Mouse (Mus musculus): ENCODE measurements around the gene Cux1. TPM values are rescaled to one million over a fixed set of nuclear protein-coding genes. Genes with fewer than 3 reads are reported as not detected.

The Cux1 gene
- polyA plus RNA-seq, 1 experiment = 284 TPM

DNA sequence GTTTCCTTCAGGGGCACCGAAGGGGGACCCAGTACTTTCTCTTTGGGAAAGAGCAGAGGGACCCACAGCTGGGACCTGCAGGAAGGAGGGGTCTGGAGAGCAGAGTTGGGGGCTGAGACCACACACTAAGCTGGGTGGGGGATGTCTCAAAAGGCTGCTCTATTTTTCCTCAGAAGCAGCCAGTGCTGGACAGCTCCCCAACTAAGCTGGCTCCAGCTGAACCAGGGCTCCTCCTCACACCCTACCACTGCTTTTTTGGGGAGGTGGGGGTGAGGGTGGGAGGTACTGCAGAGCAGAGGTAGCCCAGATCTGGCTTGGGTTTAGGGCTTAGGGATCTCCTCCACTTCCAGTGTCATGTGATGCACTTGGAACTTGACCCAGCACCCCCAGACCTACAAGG, 326.9 kb downstream of the Cux1 start:
- no peak overlapping the region for H3K27ac ChIP-seq (ENCODE audit: insufficient read depth, low read depth, low read length)
- TF ChIP-seq POLR2A (IDR thresholded peaks at IDR 0.05; ENCODE audit: insufficient read depth, low read depth, low read length) (no peak), CTCF (IDR thresholded peaks at IDR 0.05; ENCODE audit: insufficient read depth, low read depth, low read length) (no peak)
- H3K4me3 ChIP-seq (ENCODE audit: insufficient read depth, low read depth, low read length) = no peak overlapping the region
- peaks cover 29% of the 10 kb centered on the region for H3K4me1 ChIP-seq (ENCODE audit: control insufficient read depth, insufficient read depth, low read length)
- 68% methylated on average over 1 of the region's 1 CpGs for WGBS

DNA sequence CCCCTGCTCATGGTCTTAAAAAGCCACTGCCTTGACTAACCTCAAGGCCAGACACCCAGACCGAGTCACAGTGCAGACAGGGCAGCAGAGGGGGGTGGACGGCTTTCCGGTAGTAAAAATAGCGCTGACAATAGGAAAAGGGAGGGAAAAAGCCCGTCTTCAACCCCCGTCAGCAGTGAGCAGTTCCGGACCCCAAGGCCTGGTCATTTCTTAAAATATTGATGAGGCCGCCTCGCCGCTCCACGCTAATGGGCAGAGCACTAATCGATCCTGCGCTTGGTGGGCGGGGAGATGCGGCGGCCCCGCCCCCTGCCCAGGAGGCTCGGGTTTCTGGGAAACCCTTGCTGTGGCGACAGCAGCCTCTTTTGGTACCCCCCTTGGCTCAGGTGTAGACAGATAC, 329.7 kb downstream of the Cux1 start:
- 6% methylated on average over 19 of the region's 19 CpGs for WGBS
- Histone ChIP-seq H3K4me1 (ENCODE audit: control insufficient read depth, insufficient read depth, low read length) (peaks cover 21% of the 10 kb centered on the region), H3K27ac (ENCODE audit: insufficient read depth, low read depth, low read length) (no peak overlapping the region), H3K4me3 (ENCODE audit: insufficient read depth, low read depth, low read length) (peak overlapping the region; percentile 40)
- no peak for TF ChIP-seq POLR2A (IDR thresholded peaks at IDR 0.05; ENCODE audit: insufficient read depth, low read depth, low read length)
- no peak for TF ChIP-seq CTCF (IDR thresholded peaks at IDR 0.05; ENCODE audit: insufficient read depth, low read depth, low read length)

DNA sequence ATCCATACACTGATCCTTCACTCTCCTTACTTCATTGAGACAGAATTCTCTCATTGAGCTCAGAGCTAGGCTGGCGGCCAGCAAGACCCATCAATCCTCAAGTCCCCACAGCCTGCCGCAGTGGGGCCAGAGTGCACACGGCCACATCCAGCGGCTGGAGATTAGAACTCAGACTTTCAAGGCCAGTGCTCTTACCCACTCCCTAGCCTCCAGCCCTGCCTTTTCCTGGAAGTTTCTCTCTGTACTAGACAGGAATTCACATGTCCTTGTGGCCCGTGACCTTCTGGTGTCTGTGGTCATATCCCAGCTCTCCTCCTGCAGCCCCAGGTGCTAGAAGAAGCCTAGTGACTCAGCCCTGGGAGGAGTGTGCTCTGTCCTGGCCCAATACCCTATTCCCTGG, 330.7 kb downstream of the Cux1 start:
- Histone ChIP-seq H3K4me1 (ENCODE audit: control insufficient read depth, insufficient read depth, low read length) (peaks cover 21% of the 10 kb centered on the region), H3K27ac (ENCODE audit: insufficient read depth, low read depth, low read length) (no peak overlapping the region), H3K4me3 (ENCODE audit: insufficient read depth, low read depth, low read length) (no peak overlapping the region)
- TF ChIP-seq CTCF (IDR thresholded peaks at IDR 0.05; ENCODE audit: insufficient read depth, low read depth, low read length) (no peak), POLR2A (IDR thresholded peaks at IDR 0.05; ENCODE audit: insufficient read depth, low read depth, low read length) (no peak)
- WGBS = 86% methylated on average over 5 of the region's 5 CpGs

DNA sequence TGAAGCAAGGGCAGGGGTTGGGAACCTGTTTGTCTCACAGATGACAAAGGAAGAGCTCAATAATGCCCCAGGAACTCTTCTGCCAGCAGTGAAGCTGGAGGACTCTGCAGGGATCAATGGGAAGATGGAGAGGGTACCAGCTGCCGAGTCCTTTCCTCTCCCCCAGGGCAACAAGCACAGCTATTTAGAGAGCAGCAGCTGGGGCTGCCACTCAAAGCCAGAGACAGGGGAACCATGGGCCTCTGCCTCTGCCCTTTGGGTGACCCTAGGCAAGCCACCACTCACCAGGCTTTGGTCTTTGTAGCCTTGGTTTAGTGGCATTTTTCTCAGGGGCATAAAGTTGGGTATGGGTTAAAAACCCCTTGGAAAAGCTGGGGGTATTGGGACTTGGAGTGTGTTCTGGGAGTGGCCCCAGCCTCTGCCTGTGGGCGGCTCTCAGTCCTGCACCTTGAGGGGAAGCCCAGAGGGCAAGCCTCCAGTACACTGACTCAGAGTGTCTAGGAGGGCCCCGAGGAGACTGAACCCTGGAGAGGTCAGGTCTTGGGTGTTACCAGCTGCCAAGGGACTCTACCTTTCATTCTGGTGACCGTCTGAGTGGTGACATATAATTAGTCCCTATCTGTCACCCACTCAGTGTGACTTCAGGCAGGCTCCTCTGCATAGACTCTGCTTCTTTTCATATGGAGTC, 336.8 kb downstream of the Cux1 start:
- TF ChIP-seq CTCF (IDR thresholded peaks at IDR 0.05; ENCODE audit: insufficient read depth, low read depth, low read length) (no peak), POLR2A (IDR thresholded peaks at IDR 0.05; ENCODE audit: insufficient read depth, low read depth, low read length) (no peak)
- 63% methylated on average over 4 of the region's 4 CpGs for WGBS
- Histone ChIP-seq H3K4me1 (ENCODE audit: control insufficient read depth, insufficient read depth, low read length) (peaks cover 6% of the 10 kb centered on the region), H3K27ac (ENCODE audit: insufficient read depth, low read depth, low read length) (no peak overlapping the region), H3K4me3 (ENCODE audit: insufficient read depth, low read depth, low read length) (no peak overlapping the region)

DNA sequence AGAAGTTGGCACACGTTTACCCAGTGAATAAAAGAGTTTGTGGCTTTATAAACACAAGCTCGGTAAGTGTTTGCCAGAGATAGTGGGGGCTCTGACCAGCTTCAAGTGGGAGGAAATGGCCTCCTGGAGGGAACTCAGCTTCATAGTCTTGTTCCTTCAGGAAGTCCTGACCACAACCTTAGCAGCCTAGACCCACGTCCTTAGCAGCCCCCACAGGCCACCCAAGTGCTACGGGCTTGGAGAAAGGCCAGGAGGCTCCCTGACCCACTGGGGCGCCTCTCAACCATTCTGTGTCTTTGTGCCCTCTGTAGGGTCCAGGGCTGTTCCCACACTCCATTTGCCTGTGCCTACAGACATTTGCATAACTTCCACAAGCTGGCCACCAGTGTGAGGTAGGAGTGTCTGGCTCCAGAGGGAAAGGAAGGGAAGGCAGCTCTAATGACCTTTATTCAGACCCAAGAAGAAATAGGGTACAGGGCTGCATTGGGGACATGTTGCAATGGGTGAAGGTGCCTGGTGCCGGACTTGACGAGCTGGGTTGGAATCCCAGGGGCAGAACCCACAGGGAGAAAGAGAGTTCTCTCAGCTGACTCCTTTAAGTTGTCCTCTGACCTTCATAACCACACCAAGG, 340.9 kb downstream of the Cux1 start:
- H3K4me1 ChIP-seq (ENCODE audit: control insufficient read depth, insufficient read depth, low read length) = 0 out of 2 replicates have a peak, but pooled peaks cover 3% of the 10 kb centered on the region
- no peak for TF ChIP-seq POLR2A (IDR thresholded peaks at IDR 0.05; ENCODE audit: insufficient read depth, low read depth, low read length)
- TF ChIP-seq CTCF (IDR thresholded peaks at IDR 0.05; ENCODE audit: insufficient read depth, low read depth, low read length) = no peak
- 57% methylated on average over 7 of the region's 7 CpGs for WGBS
- no peak overlapping the region for H3K27ac ChIP-seq (ENCODE audit: insufficient read depth, low read depth, low read length)
- H3K4me3 ChIP-seq (ENCODE audit: insufficient read depth, low read depth, low read length) = no peak overlapping the region

DNA sequence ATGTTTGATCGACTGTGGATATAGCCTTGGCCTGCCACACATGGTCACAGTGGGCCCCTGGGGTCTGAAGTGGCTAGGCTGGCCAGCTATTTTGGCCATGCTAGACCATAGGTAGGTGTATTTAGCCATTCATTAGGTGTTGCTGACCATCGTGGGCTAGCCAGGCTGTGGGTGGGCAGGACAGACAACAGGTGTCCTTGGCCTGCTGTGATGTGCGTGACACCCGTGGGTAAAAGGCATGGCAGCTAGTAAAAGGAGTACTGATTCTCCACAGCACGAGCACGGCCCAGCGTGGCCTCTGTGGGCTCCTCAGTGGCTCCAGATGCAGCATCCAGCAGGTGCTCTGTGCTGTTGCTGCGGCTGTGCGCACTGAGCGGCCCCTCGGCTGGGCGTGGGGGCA, 348.7 kb downstream of the Cux1 start:
- no peak for TF ChIP-seq CTCF (IDR thresholded peaks at IDR 0.05; ENCODE audit: insufficient read depth, low read depth, low read length)
- no peak overlapping the region for H3K27ac ChIP-seq (ENCODE audit: insufficient read depth, low read depth, low read length)
- H3K4me1 ChIP-seq (ENCODE audit: control insufficient read depth, insufficient read depth, low read length) = peaks cover 7% of the 10 kb centered on the region; the same call in 1 of the 2 replicates
- H3K4me3 ChIP-seq (ENCODE audit: insufficient read depth, low read depth, low read length) = no peak overlapping the region
- WGBS = 90% methylated on average over 12 of the region's 12 CpGs

DNA sequence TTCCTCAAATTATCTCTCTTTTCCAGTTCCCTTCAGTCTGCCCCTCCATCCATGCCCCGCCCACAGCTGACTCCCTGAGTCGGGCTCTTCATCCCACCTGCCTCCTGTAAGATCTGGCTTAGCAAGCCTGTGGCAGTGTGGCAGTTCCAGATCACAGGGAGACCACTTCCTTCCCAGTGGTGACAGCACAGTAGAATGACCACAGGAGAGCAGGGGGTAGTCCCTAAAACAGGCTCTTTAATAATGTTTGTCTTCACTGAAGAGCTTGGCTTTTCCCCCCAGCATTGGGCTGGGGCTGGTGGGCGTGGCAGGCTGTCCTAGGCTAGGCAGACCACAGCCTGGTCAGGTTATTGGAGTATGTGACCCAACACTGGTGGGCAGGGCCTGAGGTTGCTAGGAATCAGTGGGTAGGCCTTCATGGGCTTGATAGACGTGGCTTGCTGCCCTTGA, 349.3 kb downstream of the Cux1 start:
- no peak for TF ChIP-seq POLR2A (IDR thresholded peaks at IDR 0.05; ENCODE audit: insufficient read depth, low read depth, low read length)
- TF ChIP-seq CTCF (IDR thresholded peaks at IDR 0.05; ENCODE audit: insufficient read depth, low read depth, low read length) = no peak
- 78% methylated on average over 4 of the region's 4 CpGs for WGBS
- Histone ChIP-seq H3K4me1 (ENCODE audit: control insufficient read depth, insufficient read depth, low read length) (peaks cover 7% of the 10 kb centered on the region; the same call in 1 of the 2 replicates), H3K4me3 (ENCODE audit: insufficient read depth, low read depth, low read length) (no peak overlapping the region), H3K27ac (ENCODE audit: insufficient read depth, low read depth, low read length) (no peak overlapping the region)

DNA sequence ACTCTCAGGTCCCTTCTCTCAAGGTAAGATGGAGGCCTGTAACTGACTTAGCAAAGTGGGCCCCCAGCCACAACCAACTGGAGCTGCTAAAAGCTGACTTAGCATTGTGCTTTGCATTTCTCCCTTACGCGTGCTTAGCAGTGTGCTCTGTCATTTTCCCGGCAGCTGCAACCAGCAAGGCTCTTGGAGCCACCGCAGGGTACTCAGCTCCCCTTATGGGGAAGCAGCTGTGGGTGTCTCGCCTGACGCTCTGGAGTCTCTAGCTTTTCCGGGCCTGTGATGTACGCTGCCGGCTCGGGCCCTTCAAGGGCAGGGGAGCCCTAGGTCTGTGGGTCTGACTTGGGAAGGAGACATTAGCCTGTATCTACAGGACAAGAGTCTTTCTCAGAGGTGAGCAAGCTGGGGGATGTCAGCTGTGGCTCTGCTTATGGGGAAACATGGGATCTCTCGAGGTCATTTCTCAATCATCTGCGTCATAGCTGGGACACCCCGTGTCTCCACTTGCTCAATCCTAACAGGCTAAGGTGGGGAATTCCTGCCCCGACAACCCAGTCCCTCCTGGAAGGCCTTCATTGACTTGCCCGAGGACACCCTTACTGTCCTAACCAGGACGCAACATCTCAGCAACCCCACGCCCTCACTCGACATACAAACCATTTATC, 350.2 kb downstream of the Cux1 start:
- WGBS = 65% methylated on average over 18 of the region's 18 CpGs

DNA sequence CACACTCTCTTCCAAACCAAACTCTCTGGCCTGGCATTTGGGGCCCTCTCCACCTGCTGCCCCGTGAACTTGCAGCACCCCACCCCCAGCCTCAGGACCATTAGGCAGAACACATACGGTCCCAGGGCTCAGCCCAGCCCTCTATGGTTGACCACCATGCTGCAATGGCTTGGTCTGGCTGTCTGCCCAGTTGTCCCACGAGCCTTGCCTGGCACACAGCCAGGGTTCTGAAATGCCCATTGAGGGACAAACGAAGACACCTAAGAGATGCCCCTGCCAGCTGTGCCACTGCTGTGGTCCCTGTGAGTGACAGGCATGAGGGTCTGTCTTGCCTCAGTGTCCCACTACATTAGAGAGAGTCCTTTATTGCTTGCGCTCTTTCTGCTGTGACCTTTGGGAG, 351.3 kb downstream of the Cux1 start:
- Histone ChIP-seq H3K4me3 (ENCODE audit: insufficient read depth, low read depth, low read length) (no peak overlapping the region), H3K27ac (ENCODE audit: insufficient read depth, low read depth, low read length) (no peak overlapping the region), H3K4me1 (ENCODE audit: control insufficient read depth, insufficient read depth, low read length) (peaks cover 7% of the 10 kb centered on the region; the same call in 1 of the 2 replicates)
- WGBS = 42% methylated on average over 5 of the region's 5 CpGs
- TF ChIP-seq POLR2A (IDR thresholded peaks at IDR 0.05; ENCODE audit: insufficient read depth, low read depth, low read length) = no peak
- no peak for TF ChIP-seq CTCF (IDR thresholded peaks at IDR 0.05; ENCODE audit: insufficient read depth, low read depth, low read length)

More for the DNA sequence above, 350.2 kb downstream of the Cux1 start:
- TF ChIP-seq CTCF (IDR thresholded peaks at IDR 0.05; ENCODE audit: insufficient read depth, low read depth, low read length) (no peak), POLR2A (IDR thresholded peaks at IDR 0.05; ENCODE audit: insufficient read depth, low read depth, low read length) (no peak)
- H3K4me1 ChIP-seq (ENCODE audit: control insufficient read depth, insufficient read depth, low read length) = peaks cover 7% of the 10 kb centered on the region; the same call in 1 of the 2 replicates
- H3K4me3 ChIP-seq (ENCODE audit: insufficient read depth, low read depth, low read length) = no peak overlapping the region
- H3K27ac ChIP-seq (ENCODE audit: insufficient read depth, low read depth, low read length) = no peak overlapping the region

All from olfactory bulb, adult 2 months (tissue).